Mouse (Mus musculus) lung, postnatal 0 days (tissue): ENCODE results near the gene Ggact. TPM values are rescaled to one million over a fixed set of nuclear protein-coding genes. Genes with fewer than 3 reads are reported as not detected.
A peak's percentile ranks its signal among the peaks of the same experiment; 100 is the strongest.

ENCODE experiments used
- ATAC-seq: fragments of 200-750 bp; cut with Nextera tagmentation; 2 replicates; pipeline ENCODE4 v1.8.0; 2017; ENCODE audit warnings: moderate library complexity
- DNase-seq: peaks from one replicate; pipeline ENCODE4 v3.0.0-alpha.2; 2016; ENCODE audit warnings: low spot score
- H3K27ac ChIP-seq: fragments of 300-500 bp; sonication (generic); 2 replicates; pipeline ENCODE4 v1.5.1; 2014; ENCODE audit warnings: antibody characterized with exemption, mild to moderate bottlenecking, low read length, mixed read lengths
- H3K27me3 ChIP-seq: fragments of 300-500 bp; sonication (generic); replicated peaks from 2 replicates; pipeline ENCODE4 v1.6.1; 2014; ENCODE audit warnings: low read length, mixed read lengths; ENCODE audit not compliant: insufficient read depth
- H3K36me3 ChIP-seq: fragments of 300-500 bp; sonication (generic); 2 replicates; pipeline ENCODE4 v1.6.1; 2014; ENCODE audit warnings: low read length, mixed read lengths; ENCODE audit not compliant: insufficient read depth
- H3K4me1 ChIP-seq: fragments of 300-500 bp; sonication (generic); 2 replicates; pipeline ENCODE4 v1.6.1; 2014; ENCODE audit warnings: antibody characterized with exemption, low read depth, low read length, mixed read lengths; ENCODE audit not compliant: insufficient read depth
- H3K4me2 ChIP-seq: fragments of 300-500 bp; sonication (generic); replicated peaks from 2 replicates; pipeline ENCODE4 v1.6.1; 2014; ENCODE audit warnings: low read depth, mild to moderate bottlenecking, low read length, moderate library complexity, mixed read lengths
- H3K4me3 ChIP-seq: fragments of 300-500 bp; sonication (generic); 2 replicates; pipeline ENCODE4 v1.5.1; 2014; ENCODE audit warnings: low read depth, low read length
- H3K9ac ChIP-seq: fragments of 300-500 bp; sonication (generic); replicated peaks from 2 replicates; pipeline ENCODE4 v1.6.1; 2014; ENCODE audit warnings: low read depth, mild to moderate bottlenecking
- H3K9me3 ChIP-seq: fragments of 300-500 bp; sonication (generic); 2 replicates; pipeline ENCODE4 v1.6.1; 2016; ENCODE audit warnings: low read length, mixed read lengths
- CTCF ChIP-seq: IDR thresholded peaks from 2 replicates; pipeline ENCODE4 v1.5.1; 2016; ENCODE audit warnings: antibody characterized with exemption, mild to moderate bottlenecking
- EP300 ChIP-seq: IDR thresholded peaks from 2 replicates; pipeline ENCODE4 v1.6.1; 2016; ENCODE audit warnings: antibody characterized with exemption, mild to moderate bottlenecking, control low read depth
- WGBS: fragments of 180-500 bp; shearing (Covaris S2); extraction: QIAGEN DNeasy Blood & Tissue Kit; methylation state at CpG from one replicate; pipeline ENCODE4 v1.1.7; 2014; 5-methylcytosine and 5-hydroxymethylcytosine counted together
- polyA plus RNA-seq: library from polyadenylated mRNA; unstranded; fragments of >200 nt; fragmentation: Nextera tagmentation; extraction: Ambion mirVana; gene quantifications from 2 replicates; pipeline ENCODE4 v1.2.1, GENCODE M21; 2015

The Ggact gene
- polyA plus RNA-seq, 1 experiment from 2014 or later = 35.3 TPM

DNA sequence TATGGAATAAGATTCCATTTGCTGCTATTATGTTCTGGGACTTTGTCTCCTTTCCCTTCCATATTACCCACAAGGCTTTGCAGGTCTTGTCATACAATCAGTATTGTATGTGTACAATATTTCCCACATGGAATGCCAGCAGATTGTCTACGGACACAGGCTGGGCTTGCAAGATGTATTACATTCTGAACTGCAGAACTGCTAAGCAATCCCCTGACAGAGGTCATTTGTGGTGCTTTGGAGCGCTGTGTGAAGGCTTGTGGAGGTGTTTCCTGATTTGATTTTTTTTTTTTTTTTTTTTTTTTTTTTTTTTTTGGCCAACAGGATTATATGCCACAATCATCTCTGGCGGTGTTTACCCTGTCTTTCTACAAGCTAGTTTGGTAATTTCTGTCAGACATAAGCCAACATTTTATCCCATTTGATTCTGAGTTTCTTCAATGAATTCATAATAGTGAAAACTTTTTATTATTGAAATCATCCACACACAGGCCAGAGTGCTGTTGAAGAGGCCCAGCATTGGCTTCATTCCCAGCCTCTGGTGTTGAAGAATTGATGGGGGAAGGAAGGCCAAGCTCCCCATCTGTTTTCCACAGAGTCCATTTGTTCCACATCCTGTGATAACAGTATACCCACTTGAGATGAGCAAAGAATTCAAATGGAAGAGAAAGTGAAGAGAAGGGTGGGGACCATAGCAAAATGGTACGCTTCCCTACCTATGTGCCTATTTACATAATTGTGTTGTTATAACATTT lies 45.8 kb downstream of the Ggact start:
- no peaks in the 10 kb centered on the region for H3K27me3 ChIP-seq
- H3K4me2 ChIP-seq = no peak overlapping the region
- H3K27ac ChIP-seq = no peak overlapping the region
- H3K36me3 ChIP-seq = no peaks in the 10 kb centered on the region
- no peak overlapping the region for H3K9ac ChIP-seq
- DNase-seq = peak; percentile 9
- no peak for ATAC-seq
- H3K4me3 ChIP-seq = no peak overlapping the region
- no peaks in the 10 kb centered on the region for H3K9me3 ChIP-seq
- no peaks in the 10 kb centered on the region for H3K4me1 ChIP-seq
- no peak for TF ChIP-seq EP300
- no peak for TF ChIP-seq CTCF
- 53% methylated on average over 4 of the region's 4 CpGs for WGBS

GRCm38 (mm10) chr14:122865462-122866129 lies 48.0 kb downstream of the Ggact start:
- no peak overlapping the region for H3K4me3 ChIP-seq
- no peak for ATAC-seq
- no peaks in the 10 kb centered on the region for H3K36me3 ChIP-seq
- TF ChIP-seq CTCF (no peak), EP300 (no peak)
- H3K9ac ChIP-seq = no peak overlapping the region
- 64% methylated on average over 4 of the region's 4 CpGs for WGBS
- H3K27me3 ChIP-seq = no peaks in the 10 kb centered on the region
- DNase-seq = no peak
- no peak overlapping the region for H3K27ac ChIP-seq
- no peak overlapping the region for H3K4me2 ChIP-seq
- no peaks in the 10 kb centered on the region for H3K4me1 ChIP-seq
- no peaks in the 10 kb centered on the region for H3K9me3 ChIP-seq

DNA sequence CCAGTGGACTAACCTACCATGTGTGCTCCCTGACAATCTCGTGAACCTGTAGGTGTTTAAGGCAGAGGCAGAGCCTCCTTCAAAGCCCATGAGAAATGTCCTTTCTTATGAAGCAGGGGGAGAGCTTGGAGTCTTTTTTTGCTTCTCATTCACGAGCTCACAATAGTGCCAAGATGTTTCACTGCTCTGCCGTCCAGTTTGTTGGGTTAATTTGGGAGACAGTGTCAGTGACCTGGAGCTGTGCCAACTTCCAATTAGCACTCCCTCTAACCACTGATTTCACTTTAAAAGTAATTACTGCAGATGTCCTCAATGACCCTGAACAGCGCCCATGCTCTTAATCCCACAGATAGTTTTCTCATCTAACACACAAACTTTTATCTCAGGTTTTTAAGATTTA lies 50.9 kb downstream of the Ggact start:
- DNase-seq (no peak), ATAC-seq (no peak)
- Histone ChIP-seq H3K27me3 (no peaks in the 10 kb centered on the region), H3K36me3 (no peaks in the 10 kb centered on the region), H3K9ac (no peak overlapping the region), H3K4me1 (no peaks in the 10 kb centered on the region), H3K27ac (no peak overlapping the region), H3K9me3 (no peaks in the 10 kb centered on the region), H3K4me3 (no peak overlapping the region), H3K4me2 (no peak overlapping the region)
- WGBS = 53% methylated on average over 4 of the region's 4 CpGs
- no peak for TF ChIP-seq CTCF
- no peak for TF ChIP-seq EP300

GRCm38 (mm10) chr14:122859792-122860191 lies 53.8 kb downstream of the Ggact start:
- WGBS = 67% methylated on average over 1 of the region's 1 CpGs
- DNase-seq (no peak), ATAC-seq (no peak)
- TF ChIP-seq EP300 (no peak), CTCF (no peak)
- Histone ChIP-seq H3K27ac (no peak overlapping the region), H3K27me3 (no peaks in the 10 kb centered on the region), H3K4me2 (no peak overlapping the region), H3K4me1 (no peaks in the 10 kb centered on the region), H3K36me3 (no peaks in the 10 kb centered on the region), H3K4me3 (no peak overlapping the region), H3K9me3 (no peaks in the 10 kb centered on the region), H3K9ac (no peak overlapping the region)

DNA sequence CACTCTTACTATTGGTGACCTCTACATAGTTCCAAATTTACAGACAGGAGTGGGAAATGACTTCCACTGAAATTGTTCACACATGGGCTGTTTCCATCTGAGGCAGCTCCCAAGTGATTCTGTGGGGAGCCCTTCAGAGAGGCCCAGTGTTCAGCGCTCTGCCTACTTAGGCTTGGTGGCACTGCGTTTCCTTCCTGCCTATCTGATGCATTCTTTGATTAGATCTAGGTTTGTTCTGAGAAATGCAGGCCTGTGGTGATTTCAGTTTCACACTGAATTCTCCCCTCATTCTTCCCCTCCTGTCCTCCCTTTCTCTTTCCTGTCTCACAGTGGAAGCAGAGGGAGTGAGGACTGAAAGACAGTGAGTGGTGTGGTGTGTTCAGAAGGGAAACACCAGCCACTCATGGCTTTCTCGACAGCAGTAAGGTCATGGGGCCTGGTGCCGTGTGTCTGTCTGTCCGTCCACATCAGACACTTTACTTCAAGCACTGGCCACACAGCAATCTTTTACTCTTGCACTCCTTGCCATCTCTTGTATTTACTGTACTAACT lies 61.0 kb downstream of the Ggact start:
- 62% methylated on average over 5 of the region's 5 CpGs for WGBS

GRCm38 (mm10) chr14:122837018-122837417 lies 76.5 kb downstream of the Ggact start:
- no peaks in the 10 kb centered on the region for H3K27me3 ChIP-seq
- 51% methylated on average over 2 of the region's 2 CpGs for WGBS
- TF ChIP-seq CTCF (no peak), EP300 (no peak)
- no peak overlapping the region for H3K9ac ChIP-seq
- no peak overlapping the region for H3K4me3 ChIP-seq
- DNase-seq (no peak), ATAC-seq (no peak)
- H3K4me1 ChIP-seq = no peaks in the 10 kb centered on the region
- H3K27ac ChIP-seq = no peak overlapping the region
- no peak overlapping the region for H3K4me2 ChIP-seq
- no peaks in the 10 kb centered on the region for H3K9me3 ChIP-seq
- no peaks in the 10 kb centered on the region for H3K36me3 ChIP-seq

More for the DNA sequence above, 61.0 kb downstream of the Ggact start:
- no peaks in the 10 kb centered on the region for H3K4me1 ChIP-seq
- no peak for DNase-seq
- TF ChIP-seq EP300 (no peak), CTCF (no peak)
- no peaks in the 10 kb centered on the region for H3K9me3 ChIP-seq
- H3K27me3 ChIP-seq = no peaks in the 10 kb centered on the region
- H3K9ac ChIP-seq = no peak overlapping the region
- no peaks in the 10 kb centered on the region for H3K36me3 ChIP-seq
- ATAC-seq = no peak
- no peak overlapping the region for H3K27ac ChIP-seq
- H3K4me3 ChIP-seq = no peak overlapping the region
- no peak overlapping the region for H3K4me2 ChIP-seq
